In genomic region chr9:108599021-108599566, GRCm38 (mm10) we compare ENCODE assay signal across 1 mouse cellular context.
A peak's percentile ranks its signal among the peaks of the same experiment; 100 is the strongest.
TF ChIP-seq lines count a peak whose summit lies in the region.

No protein-coding gene starts in this region.

TF ChIP-seq in CH12.LX, 34 proteins besides CTCF, POLR2A, EP300 and RAD21:
- TF ChIP-seq CHD2 (IDR thresholded peaks at IDR 0.05; ENCODE audit: low read length) (no peak), TBP (conservative IDR thresholded peaks at IDR 0.05; ENCODE audit: low read depth, low read length) (peak; percentile 78; the same call in 1 of the 2 replicates)
